Mouse (Mus musculus) embryonic fibroblast, embryonic 13.5 days (primary cell): ENCODE results near the gene Kcnab3.

Experiments
- CTCF ChIP-seq: IDR thresholded peaks from 2 replicates; pipeline ENCODE4 v1.5.1; 2011; ENCODE audit warnings: mild to moderate bottlenecking, control low read depth, low read length, moderate library complexity, borderline replicate concordance; ENCODE audit not compliant: insufficient read depth
- POLR2A ChIP-seq: IDR thresholded peaks from 2 replicates; pipeline ENCODE4 v1.6.1; 2011; ENCODE audit warnings: low read depth, mild to moderate bottlenecking, control low read depth, low read length, moderate library complexity

GRCm38 (mm10) chr11:69291111-69291510, 34.9 kb upstream of the Kcnab3 start:
- no peak for TF ChIP-seq CTCF
- no peak for TF ChIP-seq POLR2A
